Mouse (Mus musculus) brain, embryonic 18.5 days (tissue): ENCODE data around the gene Ttc21a.

Experiments used
- DNase-seq: peaks from one replicate; pipeline ENCODE4 v3.0.0-alpha.2; 2012; ENCODE audit warnings: low read depth, low spot score

Gene Ttc21a

DNA sequence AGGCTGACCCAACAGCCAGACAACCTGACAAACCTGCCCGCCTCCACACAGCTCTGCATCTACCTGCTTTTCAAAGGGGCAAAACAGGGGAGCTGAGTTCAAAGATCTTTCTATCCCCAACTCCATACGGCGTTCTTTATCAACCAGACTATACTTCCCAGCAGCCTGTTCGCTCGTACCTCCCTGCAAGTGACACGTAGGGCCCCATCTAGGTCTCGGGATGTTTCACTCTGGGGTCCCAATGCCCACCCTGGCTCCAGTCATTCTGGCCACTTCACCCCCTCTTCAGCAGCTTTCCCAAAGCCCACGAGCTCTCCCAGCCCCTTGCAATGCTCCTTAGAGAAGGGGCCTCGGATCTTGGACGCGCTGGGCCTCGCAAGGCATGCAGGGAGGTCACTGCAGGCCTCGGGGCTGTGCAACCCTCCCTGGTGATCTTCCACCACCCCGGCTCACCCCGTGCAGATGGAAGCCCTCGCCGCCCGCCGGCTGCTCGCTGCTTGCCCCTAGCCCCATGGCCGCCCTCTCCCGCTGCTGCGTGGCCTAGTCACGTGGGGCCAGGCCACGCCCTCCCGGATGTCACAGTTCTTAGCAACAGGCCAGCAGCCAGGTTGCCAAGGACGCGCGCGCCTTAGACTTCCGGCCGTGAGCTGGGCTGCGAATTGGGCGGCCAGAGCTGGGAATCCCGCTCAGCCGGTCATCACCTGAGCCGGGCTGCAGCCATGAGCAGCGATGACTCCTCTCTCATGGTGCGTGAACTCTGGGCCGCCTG, at the start of gene Ttc21a, which contains the start of gene Gorasp1:
Gene Ttc21a (plus strand): TSS at position 602 of the 769 bp plus-strand sequence.
Gene Gorasp1 (minus strand): TSS at position 561 of the 769 bp plus-strand sequence.
- DNase-seq = peak; percentile 70

DNA sequence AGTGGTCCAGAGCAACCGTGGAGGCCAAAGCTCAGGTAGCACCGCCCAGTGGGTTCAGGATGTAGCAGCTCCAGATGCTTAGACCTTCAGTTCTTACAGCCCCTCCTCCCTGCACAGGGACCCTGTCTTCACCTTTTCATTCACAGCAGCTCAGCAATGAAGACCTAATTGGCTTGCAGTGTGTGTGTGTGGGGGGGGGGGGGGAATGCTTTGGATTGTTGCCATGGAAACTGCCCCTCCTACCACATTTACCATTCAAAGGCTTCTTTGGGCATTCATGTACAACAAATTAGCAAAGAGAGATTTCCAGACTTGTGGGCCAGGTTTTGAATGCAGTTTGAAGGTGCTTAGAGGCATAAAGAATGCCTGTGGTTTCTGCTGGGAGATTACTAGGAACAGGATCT, 48.6 kb upstream of the Ttc21a start:
- DNase-seq = no peak

DNA sequence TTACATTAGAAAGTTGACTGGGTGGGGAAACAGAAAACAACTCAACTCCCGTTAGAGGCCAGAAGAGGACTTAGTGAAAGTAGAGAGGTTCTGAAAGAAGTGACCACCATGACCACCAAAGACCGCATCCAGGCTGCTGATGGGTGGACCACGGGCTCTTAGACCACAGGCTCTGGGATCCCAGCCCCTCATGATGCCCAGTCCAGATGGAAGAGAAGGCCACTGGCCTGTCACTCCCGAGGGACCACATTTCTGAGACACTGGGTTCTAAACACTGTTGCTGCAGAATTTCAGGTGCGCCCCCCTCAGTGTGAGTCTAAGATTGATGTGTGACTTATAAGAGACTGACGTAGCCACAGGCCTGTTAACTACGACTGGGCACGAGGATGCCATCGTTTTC, 48.0 kb upstream of the Ttc21a start:
- DNase-seq = no peak

GRCm38 (mm10) chr9:119890692-119891091, 46.7 kb upstream of the Ttc21a start:
- no peak for DNase-seq

GRCm38 (mm10) chr9:119893881-119894280, 43.5 kb upstream of the Ttc21a start:
- no peak for DNase-seq

GRCm38 (mm10) chr9:119894339-119895009, 42.9 kb upstream of the Ttc21a start, which contains the start of gene Wdr48:
Gene Wdr48 (plus strand): TSS chr9:119894878.
- peak; percentile 96 for DNase-seq

DNA sequence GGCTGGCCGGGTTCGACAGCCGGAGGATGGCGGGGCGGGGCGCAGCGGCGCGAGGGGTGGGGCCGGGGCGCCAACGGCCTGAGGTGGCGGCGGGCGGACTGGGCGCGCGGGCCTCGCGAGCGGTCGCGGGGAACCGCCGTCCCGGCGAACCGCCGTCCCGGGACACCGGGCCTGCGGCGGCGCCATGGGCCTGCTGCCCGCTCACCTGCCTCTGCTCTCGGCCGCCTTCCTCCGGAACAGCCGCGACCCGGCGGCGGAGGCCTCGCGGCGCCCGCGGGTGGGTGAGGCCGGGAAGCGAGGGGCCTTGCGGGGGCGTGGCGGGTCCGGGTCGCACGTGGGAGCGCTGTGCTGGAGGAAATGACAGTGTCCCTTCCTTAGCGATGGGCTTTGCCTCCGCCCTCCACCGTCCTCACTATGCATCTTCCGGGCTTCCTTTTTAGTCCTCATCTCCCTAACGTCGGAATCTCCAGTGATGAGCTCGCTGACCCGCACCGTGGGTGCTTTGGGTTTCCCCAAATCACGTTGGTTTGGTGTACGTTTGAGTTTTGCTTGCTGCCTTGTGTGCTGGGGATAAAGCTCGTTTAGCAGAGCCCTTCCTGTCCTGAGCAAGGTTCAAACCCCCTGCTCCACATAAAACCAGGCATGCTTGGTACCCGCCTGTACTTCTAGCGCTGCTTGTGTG, 42.2 kb upstream of the Ttc21a start:
- no peak for DNase-seq

- no peak for DNase-seq
Measured at GRCm38 (mm10) chr9:119899446-119899845, 38.0 kb upstream of the Ttc21a start.

GRCm38 (mm10) chr9:119902410-119903151, 34.8 kb upstream of the Ttc21a start:
- DNase-seq = no peak

- DNase-seq = no peak
Measured at GRCm38 (mm10) chr9:119908708-119909107, 28.7 kb upstream of the Ttc21a start.

GRCm38 (mm10) chr9:119909931-119910330, 27.5 kb upstream of the Ttc21a start:
- no peak for DNase-seq

DNA sequence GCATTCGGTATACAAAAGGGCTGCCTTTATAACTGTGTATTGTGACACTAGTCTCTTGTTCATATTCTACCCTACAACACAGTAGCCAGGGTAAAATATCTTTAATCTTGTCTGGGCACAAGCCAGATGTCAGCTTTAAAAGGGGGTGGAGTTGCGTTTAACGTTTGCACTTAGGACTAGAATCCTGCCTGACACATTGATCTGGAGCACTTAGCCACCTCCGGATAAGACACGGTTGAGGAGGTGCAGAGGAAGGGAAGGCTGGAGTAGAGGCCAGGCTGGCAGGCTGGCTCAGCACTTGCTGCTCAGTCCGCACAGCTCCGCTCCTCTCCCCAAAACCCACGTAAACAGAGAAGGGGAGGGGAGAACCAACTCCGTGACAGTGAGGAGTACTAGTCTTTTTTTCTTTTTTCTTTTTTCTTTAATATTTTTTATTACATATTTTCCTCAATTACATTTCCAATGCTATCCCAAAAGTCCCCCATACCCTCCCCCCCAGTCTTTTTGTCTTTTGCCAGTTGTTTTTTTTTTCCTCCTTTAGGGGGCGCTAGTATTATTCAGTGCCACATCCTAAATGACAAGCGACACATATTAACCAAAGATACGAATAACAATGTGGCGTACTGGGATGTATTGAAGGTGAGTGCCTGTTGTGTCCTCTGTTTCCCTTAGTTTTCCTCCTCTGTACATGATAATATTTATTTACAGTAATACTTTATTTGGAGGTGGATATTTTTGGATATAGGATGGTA, 24.1 kb upstream of the Ttc21a start:
- no peak for DNase-seq

GRCm38 (mm10) chr9:119919858-119920257, 17.5 kb upstream of the Ttc21a start:
- no peak for DNase-seq

GRCm38 (mm10) chr9:119923462-119923861, 13.9 kb upstream of the Ttc21a start:
- DNase-seq = no peak

- DNase-seq = no peak
Measured at GRCm38 (mm10) chr9:119925120-119925657, 12.2 kb upstream of the Ttc21a start.

- DNase-seq = no peak
Measured at GRCm38 (mm10) chr9:119925729-119926128, 11.7 kb upstream of the Ttc21a start.

GRCm38 (mm10) chr9:119926497-119926896, 10.9 kb upstream of the Ttc21a start:
- no peak for DNase-seq

GRCm38 (mm10) chr9:119932358-119932757, 5.0 kb upstream of the Ttc21a start:
- no peak for DNase-seq

DNA sequence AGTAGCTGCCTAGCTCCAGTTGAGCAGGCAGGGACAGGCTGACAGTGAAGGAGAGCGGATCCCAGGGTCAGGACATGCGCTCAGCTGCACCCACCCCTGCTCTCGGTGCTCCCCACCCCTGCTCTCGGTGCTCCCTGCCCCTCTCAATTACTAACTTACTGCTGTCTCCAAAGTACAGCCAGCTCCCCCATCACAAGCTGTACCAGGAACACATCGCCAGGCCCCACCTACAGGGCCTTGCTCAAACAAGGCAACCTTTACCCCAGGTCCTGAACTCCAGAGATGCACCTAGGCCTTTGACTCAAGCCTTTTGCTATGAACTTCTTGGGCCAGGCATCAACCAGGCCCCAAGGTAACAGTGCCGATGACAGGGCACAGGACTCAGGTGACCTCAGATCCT, 3.7 kb upstream of the Ttc21a start:
- no peak for DNase-seq

DNA sequence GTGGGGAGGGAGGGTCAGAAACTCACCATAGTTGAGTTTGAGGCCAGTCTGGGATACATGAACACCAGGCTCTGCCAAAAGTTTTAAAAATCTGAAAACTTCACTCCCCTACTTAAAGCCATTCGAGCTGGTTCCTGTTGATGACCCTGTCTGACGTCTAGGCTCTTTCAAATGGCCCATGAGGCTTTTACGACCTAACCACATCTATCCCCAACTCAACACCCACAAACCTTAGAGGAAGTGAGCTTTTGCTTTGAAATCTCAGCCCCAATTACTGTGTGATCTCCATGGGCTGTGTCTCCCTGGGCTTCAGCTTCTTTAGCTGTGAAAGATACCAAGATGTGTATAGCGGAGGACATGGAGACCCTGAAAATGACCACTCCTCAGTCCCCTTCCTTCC, 1.1 kb downstream of the Ttc21a start:
- no peak for DNase-seq

- no peak for DNase-seq
Measured at GRCm38 (mm10) chr9:119939646-119940045, 2.2 kb downstream of the Ttc21a start.
